Mouse (Mus musculus): ENCODE measurements around the gene Gm21188.
"Not testable (repeated sequence)": the region's sequence is repeated elsewhere in the genome, so short reads cannot be mapped to it uniquely, and the experiment has no call there.

DNA sequence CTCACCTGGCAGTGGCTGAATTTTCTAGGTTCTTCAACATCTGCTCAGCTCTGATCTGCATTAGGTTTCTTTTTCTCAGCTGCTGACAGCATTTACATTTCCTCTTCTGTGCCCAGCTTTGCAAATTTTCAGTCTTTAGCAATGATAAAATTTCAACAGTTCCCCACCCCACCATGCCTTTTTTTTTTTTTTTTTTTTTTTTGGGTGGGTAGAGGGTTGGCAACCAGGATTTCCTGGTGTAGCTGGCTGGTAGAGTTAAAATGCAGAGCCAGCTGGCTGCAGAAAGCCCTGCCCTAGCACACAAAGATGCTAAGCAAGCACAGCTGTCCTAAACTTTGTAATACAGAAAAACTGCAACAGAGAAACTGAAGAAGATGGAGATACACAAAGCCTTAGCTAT lies at the start of gene Gm21188:
- TF ChIP-seq CTCF (conservative IDR thresholded peaks at IDR 0.05; ENCODE audit: low read length); POU5F1 (IDR thresholded peaks at IDR 0.05; ENCODE audit: borderline replicate concordance, low read length); NANOG (IDR thresholded peaks at IDR 0.05; ENCODE audit: borderline replicate concordance, low read length): not testable (repeated sequence)

Data from E14TG2a.4 (cell line).